Mouse (Mus musculus): ENCODE results near the gene Rdh1.

- TF ChIP-seq POLR2A (IDR thresholded peaks at IDR 0.05; ENCODE audit: insufficient read depth, low read depth, low read length) (no peak), CTCF (IDR thresholded peaks at IDR 0.05) (no peak), EP300 (IDR thresholded peaks at IDR 0.05; ENCODE audit: insufficient read depth, low read depth, low read length) (no peak)
Observed at GRCm38 (mm10) chr10:127750136-127750777, 9.3 kb upstream of the Rdh1 start.

All from heart, adult 2 months (tissue).